Mouse (Mus musculus) stomach, embryonic 16.5 days (tissue): ENCODE results near the gene Slc11a2. TPM values are rescaled to one million over a fixed set of nuclear protein-coding genes. Genes with fewer than 3 reads are reported as not detected.

Experiments used
- ATAC-seq: fragments of 200-750 bp; cut with Nextera tagmentation; 2 replicates; pipeline ENCODE4 v1.8.0; 2017; ENCODE audit warnings: moderate number of reproducible peaks, moderate TSS enrichment; ENCODE audit not compliant: insufficient read depth, low FRiP score
- H3K27ac ChIP-seq: fragments of 300-500 bp; sonication (generic); 2 replicates; pipeline ENCODE4 v1.5.1; 2014; ENCODE audit warnings: low read length
- H3K27me3 ChIP-seq: fragments of 300-500 bp; sonication (generic); 2 replicates; pipeline ENCODE4 v1.6.1; 2014; ENCODE audit warnings: low read length, control low read depth, mixed read lengths; ENCODE audit not compliant: control insufficient read depth, insufficient read depth
- H3K36me3 ChIP-seq: fragments of 300-500 bp; sonication (generic); 2 replicates; pipeline ENCODE4 v1.6.1; 2014; ENCODE audit warnings: low read length; ENCODE audit not compliant: control insufficient read depth, insufficient read depth
- H3K4me1 ChIP-seq: fragments of 300-500 bp; sonication (generic); 2 replicates; pipeline ENCODE4 v1.6.1; 2014; ENCODE audit warnings: low read length, control low read depth, mixed read lengths; ENCODE audit not compliant: control insufficient read depth, insufficient read depth
- H3K4me2 ChIP-seq: fragments of 300-500 bp; sonication (generic); 2 replicates; pipeline ENCODE4 v1.6.1; 2014; ENCODE audit warnings: low read depth, low read length, mixed read lengths
- H3K4me3 ChIP-seq: fragments of 300-500 bp; sonication (generic); replicated peaks from 2 replicates; pipeline ENCODE4 v1.5.1; 2014; ENCODE audit warnings: mild to moderate bottlenecking, low read length
- H3K9ac ChIP-seq: fragments of 300-500 bp; sonication (generic); 2 replicates; pipeline ENCODE4 v1.6.1; 2014; ENCODE audit warnings: low read length
- H3K9me3 ChIP-seq: fragments of 300-500 bp; sonication (generic); replicated peaks from 2 replicates; pipeline ENCODE4 v1.6.1; 2016; ENCODE audit warnings: low read length, control low read depth; ENCODE audit not compliant: control insufficient read depth
- WGBS: fragments of 180-500 bp; shearing (Covaris S2); extraction: QIAGEN DNeasy Blood & Tissue Kit; methylation state at CpG from one replicate; pipeline ENCODE4 v1.1.7; 2014; 5-methylcytosine and 5-hydroxymethylcytosine counted together
- polyA plus RNA-seq: library from polyadenylated mRNA; unstranded; fragments of >200 nt; fragmentation: Nextera tagmentation; extraction: Ambion mirVana; gene quantifications from 2 replicates; pipeline ENCODE4 v1.2.1, GENCODE M21; 2015

Slc11a2 gene
- polyA plus RNA-seq, 1 experiment from 2014 or later, result 28.3 TPM

- H3K4me2 ChIP-seq, result no peak overlapping the region
- 71% methylated on average over 4 of the region's 4 CpGs for WGBS
Observed at GRCm38 (mm10) chr15:100448572-100448971, 23.7 kb upstream of the Slc11a2 start.

GRCm38 (mm10) chr15:100446887-100447286, 22.0 kb upstream of the Slc11a2 start:
- Histone ChIP-seq H3K27ac (no peak overlapping the region), H3K36me3 (no peaks in the 10 kb centered on the region), H3K4me2 (no peak overlapping the region), H3K4me1 (peaks cover 6% of the 10 kb centered on the region; the same call in 1 of the 2 replicates), H3K27me3 (no peaks in the 10 kb centered on the region), H3K9ac (no peak overlapping the region), H3K9me3 (no peaks in the 10 kb centered on the region), H3K4me3 (no peak overlapping the region)
- no peak for ATAC-seq
- 61% methylated on average over 2 of the region's 2 CpGs for WGBS

More at GRCm38 (mm10) chr15:100448572-100448971, 23.7 kb upstream of the Slc11a2 start:
- Histone ChIP-seq H3K4me3 (no peak overlapping the region), H3K27ac (no peak overlapping the region), H3K27me3 (no peaks in the 10 kb centered on the region), H3K4me1 (peaks cover 6% of the 10 kb centered on the region; the same call in 1 of the 2 replicates), H3K36me3 (no peaks in the 10 kb centered on the region), H3K9ac (no peak overlapping the region), H3K9me3 (no peaks in the 10 kb centered on the region)
- ATAC-seq, result no peak

DNA sequence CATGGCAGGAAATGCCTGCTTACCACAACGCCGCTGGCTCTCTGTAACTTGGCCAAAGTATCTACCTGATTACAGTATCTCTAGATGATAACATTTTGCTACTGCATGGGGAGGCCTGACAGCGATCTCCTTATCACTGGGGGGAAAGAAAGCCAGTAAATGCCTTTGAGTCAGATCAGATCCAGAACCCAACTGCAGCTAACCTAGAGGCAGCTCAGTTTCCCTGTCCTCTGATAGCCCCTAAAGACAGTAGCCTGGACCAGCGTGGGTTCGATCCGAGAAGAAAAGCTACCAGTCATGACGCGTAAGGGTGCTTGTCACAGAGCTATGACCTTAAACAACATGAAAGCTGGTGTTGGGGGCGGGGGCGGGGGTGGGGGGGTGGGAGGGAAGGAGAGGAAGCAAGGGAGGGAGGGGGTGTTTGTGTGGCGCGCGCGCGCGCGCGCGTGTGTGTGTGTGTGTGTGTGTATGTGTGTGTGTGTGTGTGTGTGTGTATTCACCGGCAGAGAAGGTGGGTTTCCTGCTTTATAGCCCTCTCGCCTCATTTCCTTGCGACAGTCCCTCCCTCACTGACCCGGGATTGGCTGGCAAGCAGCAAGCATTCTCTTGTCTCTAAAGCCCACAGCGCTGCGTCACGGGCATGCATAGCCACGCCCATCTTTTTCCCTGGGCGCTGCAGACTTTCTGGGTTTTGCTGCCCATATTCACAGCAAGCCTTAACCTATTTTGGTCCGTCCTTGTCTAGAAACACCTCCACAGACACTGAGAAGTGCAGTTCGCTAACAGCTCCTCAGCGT, 18.5 kb upstream of the Slc11a2 start:
- peak overlapping the region; percentile 51 for H3K4me3 ChIP-seq
- peak overlapping the region; percentile 85 for H3K27ac ChIP-seq
- H3K9me3 ChIP-seq, result no peaks in the 10 kb centered on the region
- H3K36me3 ChIP-seq, result no peaks in the 10 kb centered on the region
- peak overlapping the region; percentile 70 for H3K4me2 ChIP-seq
- 2% methylated on average over 21 of the region's 31 CpGs for WGBS
- peak overlapping the region; percentile 70 for H3K9ac ChIP-seq
- peaks cover 6% of the 10 kb centered on the region; the same call in 1 of the 2 replicates for H3K4me1 ChIP-seq
- H3K27me3 ChIP-seq, result no peaks in the 10 kb centered on the region
- peak; percentile 95 for ATAC-seq

GRCm38 (mm10) chr15:100436518-100436917, 11.6 kb upstream of the Slc11a2 start:
- Histone ChIP-seq H3K4me1 (no peaks in the 10 kb centered on the region), H3K4me3 (no peak overlapping the region), H3K9ac (no peak overlapping the region), H3K9me3 (no peaks in the 10 kb centered on the region), H3K4me2 (no peak overlapping the region), H3K27me3 (no peaks in the 10 kb centered on the region), H3K27ac (no peak overlapping the region), H3K36me3 (no peaks in the 10 kb centered on the region)
- ATAC-seq, result peak; percentile 45; the same call in 1 of the 2 replicates
- WGBS, result 50% methylated on average over 10 of the region's 10 CpGs

DNA sequence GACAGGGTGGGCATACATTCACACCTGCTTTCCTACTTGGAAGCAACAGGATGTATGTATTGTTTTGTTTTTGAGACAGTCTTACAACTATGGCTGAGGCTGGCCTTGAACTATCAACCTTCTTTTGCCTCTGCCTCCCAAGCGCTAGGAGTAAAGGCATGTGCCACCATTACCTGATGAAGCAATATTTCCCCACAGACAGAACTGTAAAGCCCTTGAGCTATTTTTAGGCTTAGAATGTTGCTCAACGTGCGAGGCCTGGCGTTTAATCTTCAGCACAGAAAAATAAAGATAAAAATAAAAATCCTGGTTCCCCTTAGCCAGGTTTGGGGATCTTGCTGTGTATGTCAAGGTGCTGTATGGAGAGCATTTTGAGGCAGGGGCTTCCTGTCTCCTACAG, 11.2 kb upstream of the Slc11a2 start:
- no peak overlapping the region for H3K9ac ChIP-seq
- no peaks in the 10 kb centered on the region for H3K36me3 ChIP-seq
- WGBS, result 71% methylated on average over 4 of the region's 4 CpGs
- H3K4me1 ChIP-seq, result no peaks in the 10 kb centered on the region
- H3K4me3 ChIP-seq, result no peak overlapping the region
- no peaks in the 10 kb centered on the region for H3K27me3 ChIP-seq
- H3K27ac ChIP-seq, result no peak overlapping the region
- ATAC-seq, result no peak
- no peak overlapping the region for H3K4me2 ChIP-seq
- no peaks in the 10 kb centered on the region for H3K9me3 ChIP-seq

DNA sequence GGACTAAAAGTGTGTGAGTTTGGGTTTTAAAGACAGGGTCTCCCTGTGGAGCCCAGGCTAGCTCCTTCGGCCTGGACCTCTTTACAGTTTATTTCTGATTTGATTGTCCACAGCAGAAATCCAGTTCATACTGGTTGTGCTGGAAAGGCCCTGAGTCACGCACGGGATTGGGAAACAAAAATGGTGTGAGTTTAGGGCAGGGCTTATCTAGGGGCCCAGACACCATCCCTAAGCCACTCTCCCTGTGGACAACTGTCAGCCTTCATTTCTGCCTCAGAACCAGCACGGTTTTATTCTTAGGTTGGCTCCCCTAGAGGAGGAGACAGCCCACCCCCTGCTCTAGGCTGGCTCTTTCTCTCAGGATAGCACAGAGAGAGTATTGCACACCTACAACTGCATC, 8.4 kb upstream of the Slc11a2 start:
- Histone ChIP-seq H3K36me3 (no peaks in the 10 kb centered on the region), H3K4me3 (no peak overlapping the region), H3K4me1 (no peaks in the 10 kb centered on the region), H3K27me3 (no peaks in the 10 kb centered on the region), H3K9ac (no peak overlapping the region), H3K27ac (no peak overlapping the region), H3K9me3 (no peaks in the 10 kb centered on the region), H3K4me2 (no peak overlapping the region)
- ATAC-seq, result no peak
- WGBS, result 65% methylated on average over 4 of the region's 4 CpGs

- Histone ChIP-seq H3K27ac (no peak overlapping the region), H3K27me3 (0 out of 2 replicates have a peak, but pooled peaks cover 3% of the 10 kb centered on the region), H3K36me3 (no peaks in the 10 kb centered on the region), H3K4me3 (no peak overlapping the region), H3K9me3 (no peaks in the 10 kb centered on the region), H3K4me1 (no peaks in the 10 kb centered on the region), H3K9ac (no peak overlapping the region), H3K4me2 (no peak overlapping the region)
- 0 out of 2 replicates have a peak, but pooled peaks have one; percentile 12 for ATAC-seq
- 61% methylated on average over 11 of the region's 11 CpGs for WGBS
Observed at GRCm38 (mm10) chr15:100429959-100430565, 5.2 kb upstream of the Slc11a2 start.

DNA sequence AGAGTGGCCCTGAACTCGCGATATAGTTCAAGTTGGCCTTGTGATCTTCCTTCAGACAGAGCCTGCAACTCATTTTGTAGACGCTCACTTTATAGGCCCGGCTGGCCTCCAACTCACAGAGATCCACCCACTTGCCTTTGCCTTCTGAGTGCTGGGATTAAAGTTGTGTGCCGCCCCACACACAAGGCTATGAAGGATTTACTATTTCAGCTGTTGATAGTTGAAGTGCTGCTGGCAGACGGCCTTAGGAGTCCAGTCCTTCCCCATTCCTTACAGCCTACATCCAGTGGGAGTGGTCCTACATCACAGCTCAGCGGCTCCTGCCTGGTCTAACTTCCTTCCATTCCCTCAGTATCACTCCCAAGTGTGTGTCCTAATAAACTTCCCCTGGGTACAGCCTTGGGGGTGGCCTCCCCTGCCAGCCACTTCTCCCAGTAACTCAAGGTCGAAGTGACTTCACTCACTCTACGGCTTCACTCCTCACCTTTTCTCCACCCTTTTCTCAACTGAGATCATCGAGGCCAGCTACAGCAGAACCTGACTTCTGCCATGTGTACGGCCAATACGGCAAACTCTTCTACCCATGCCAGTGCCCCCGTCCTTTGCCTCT, 3.5 kb upstream of the Slc11a2 start:
- no peak overlapping the region for H3K4me2 ChIP-seq
- 0 out of 2 replicates have a peak, but pooled peaks cover 3% of the 10 kb centered on the region for H3K27me3 ChIP-seq
- H3K4me3 ChIP-seq, result no peak overlapping the region
- H3K9ac ChIP-seq, result no peak overlapping the region
- 71% methylated on average over 13 of the region's 13 CpGs for WGBS
- H3K36me3 ChIP-seq, result no peaks in the 10 kb centered on the region
- ATAC-seq, result no peak
- no peaks in the 10 kb centered on the region for H3K9me3 ChIP-seq
- H3K27ac ChIP-seq, result no peak overlapping the region; the same call in 1 of the 2 replicates
- H3K4me1 ChIP-seq, result peaks cover 7% of the 10 kb centered on the region

DNA sequence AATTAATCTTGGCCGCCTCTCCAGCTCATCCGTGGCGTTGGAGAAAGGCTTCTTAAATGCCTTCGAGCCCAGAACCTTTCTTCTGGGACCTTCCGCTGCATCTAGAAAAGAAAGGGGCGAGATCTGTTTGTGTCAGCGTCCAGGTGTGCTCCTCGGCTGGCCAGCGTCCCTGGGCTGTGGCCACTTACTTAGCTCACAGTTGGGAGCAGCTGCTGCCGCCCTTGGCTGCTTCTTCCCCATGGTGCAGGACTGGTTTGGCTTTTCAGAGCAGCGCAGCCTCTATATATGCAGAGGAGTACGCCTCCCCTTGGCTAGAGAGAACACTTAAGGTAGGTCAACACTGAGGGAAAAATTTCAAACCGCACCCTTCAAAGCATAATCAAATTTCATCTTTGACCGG, 956 bp downstream of the Slc11a2 start:
- Histone ChIP-seq H3K9me3 (no peaks in the 10 kb centered on the region), H3K36me3 (no peaks in the 10 kb centered on the region), H3K9ac (peak overlapping the region; percentile 70), H3K27ac (peak overlapping the region; percentile 70), H3K4me3 (peak overlapping the region; percentile 83), H3K4me1 (peaks cover 34% of the 10 kb centered on the region), H3K4me2 (peak overlapping the region; percentile 100), H3K27me3 (0 out of 2 replicates have a peak, but pooled peaks cover 3% of the 10 kb centered on the region)
- 3% methylated on average over 14 of the region's 14 CpGs for WGBS
- no peak for ATAC-seq
